Comparison of ENCODE assay signal across 9 mouse cellular contexts in the genomic region with DNA sequence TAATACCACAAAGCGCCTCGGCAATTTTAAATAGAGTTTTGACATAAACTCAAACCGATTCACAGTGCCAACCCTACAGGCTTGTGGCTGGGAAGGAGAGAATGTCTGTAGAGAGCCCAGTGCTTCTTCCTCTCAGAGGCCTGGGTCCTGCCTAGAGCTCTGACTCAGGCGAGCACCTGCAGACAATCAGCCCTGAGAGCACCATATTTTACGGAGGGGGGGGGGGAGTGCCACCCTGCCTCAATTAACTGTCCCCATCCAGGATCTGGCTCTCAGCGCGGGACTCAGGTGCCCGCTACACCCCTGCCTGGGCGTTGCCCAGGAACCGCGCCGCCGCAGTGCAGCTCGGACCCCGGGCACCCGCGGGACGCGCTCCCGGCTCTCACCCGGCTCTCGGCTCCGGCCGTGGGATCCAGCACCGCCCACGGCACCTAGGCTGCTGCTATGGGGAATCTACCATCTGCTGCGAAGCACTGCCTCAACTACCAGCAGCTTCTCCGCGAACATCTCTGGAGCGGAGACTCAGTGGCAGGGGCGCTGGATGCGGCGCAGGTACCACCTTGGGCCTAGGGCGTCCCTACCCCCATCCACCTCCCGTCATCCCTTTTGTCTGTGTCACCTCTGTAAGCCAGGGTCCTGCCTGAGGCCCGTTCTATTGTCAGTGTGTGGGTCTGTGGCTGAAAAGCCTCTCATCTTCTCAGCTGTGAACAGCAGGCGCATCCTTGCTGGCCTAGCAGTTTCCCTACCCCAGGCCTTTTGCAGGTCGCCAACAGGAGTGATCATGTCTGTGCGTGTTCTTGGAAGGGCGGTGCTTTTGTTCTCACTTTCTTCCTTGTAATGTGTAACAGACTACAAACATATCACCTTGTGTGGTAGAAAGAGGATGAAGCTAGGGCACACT. TPM values are rescaled to one million over a fixed set of nuclear protein-coding genes. Genes with fewer than 3 reads are reported as not detected.
A peak's percentile ranks its signal among the peaks of the same experiment; 100 is the strongest.
DNase-seq lines count a peak whose midpoint lies in the region; ATAC-seq and TF ChIP-seq lines count a peak whose summit lies in the region.
"Had no signal": no experiment of that assay in that cellular context is flagged by ENCODE, and none has a peak within 500 bp of the region (broad histone marks: within the 10 kb centered on the region; RNA-seq: fewer than 3 reads in every experiment).

Hmgcll1 (plus strand) TSS at position 225 of the 901 bp plus-strand sequence.

- H3K27me3 ChIP-seq in heart, embryonic 15.5 days: no peaks in the 10 kb centered on the region
- no peaks in the 10 kb centered on the region; the same call in 1 of the 2 replicates for H3K27me3 ChIP-seq in heart, adult 2 months (ENCODE audit: control insufficient read depth, insufficient read depth, low read length)
- 0 out of 2 replicates have a peak, but pooled peaks cover 7% of the 10 kb centered on the region for H3K27me3 ChIP-seq in embryonic facial prominence, embryonic 13.5 days
- no peaks in the 10 kb centered on the region; the same call in 1 of the 2 replicates for H3K27me3 ChIP-seq in intestine, postnatal 0 days (replicated peaks; ENCODE audit: control insufficient read depth, insufficient read depth, low read length)

- DNase-seq in heart, adult 2 months: no peak
- peak; percentile 30 for DNase-seq in adrenal gland, postnatal 14 days
- peak; percentile 45 for DNase-seq in liver
- DNase-seq in retina, postnatal 1 day: peak; percentile 65
- DNase-seq in thymus, postnatal 14 days: no peak

- H3K9me3 ChIP-seq in heart, embryonic 15.5 days (replicated peaks): no peaks in the 10 kb centered on the region
- H3K9me3 ChIP-seq in embryonic facial prominence, embryonic 13.5 days: no peaks in the 10 kb centered on the region
- no peaks in the 10 kb centered on the region for H3K9me3 ChIP-seq in intestine, postnatal 0 days (ENCODE audit: control insufficient read depth)

- TF ChIP-seq EP300 in heart, adult 2 months (IDR thresholded peaks at IDR 0.05; ENCODE audit: insufficient read depth, low read depth, low read length): no peak

- TF ChIP-seq POLR2A in heart, adult 2 months (IDR thresholded peaks at IDR 0.05; ENCODE audit: insufficient read depth, low read depth, low read length): no peak

- no peak within 1 kb of the TSS for H3K27ac ChIP-seq in heart, embryonic 15.5 days
- no peak within 1 kb of the TSS for H3K27ac ChIP-seq in heart, adult 2 months
- peak within 1 kb of the TSS; percentile 39; the same call in 1 of the 2 replicates for H3K27ac ChIP-seq in embryonic facial prominence, embryonic 13.5 days
- no peak within 1 kb of the TSS for H3K27ac ChIP-seq in intestine, postnatal 0 days (ENCODE audit: low read depth, low read length)

- H3K79me2 ChIP-seq in heart, adult 2 months (replicated peaks; ENCODE audit: control insufficient read depth, insufficient read depth, low read length): no peaks in the 10 kb centered on the region

- H3K9ac ChIP-seq in heart, embryonic 15.5 days: peak within 1 kb of the TSS; percentile 57
- H3K9ac ChIP-seq in heart, adult 2 months (ENCODE audit: low read depth, low read length): no peak within 1 kb of the TSS
- H3K9ac ChIP-seq in embryonic facial prominence, embryonic 13.5 days: peak within 1 kb of the TSS; percentile 83
- H3K9ac ChIP-seq in intestine, postnatal 0 days (ENCODE audit: low read depth, low read length): peak within 1 kb of the TSS; percentile 13; the same call in 1 of the 2 replicates

- TF ChIP-seq CTCF in heart, adult 2 months (IDR thresholded peaks at IDR 0.05): no peak
- no peak for TF ChIP-seq CTCF in intestine, postnatal 0 days (IDR thresholded peaks at IDR 0.05; ENCODE audit: low read depth)

- H3K36me3 ChIP-seq in heart, embryonic 15.5 days: no peaks in the 10 kb centered on the region
- H3K36me3 ChIP-seq in heart, adult 2 months (ENCODE audit: control insufficient read depth, insufficient read depth, low read length): no peaks in the 10 kb centered on the region
- no peaks in the 10 kb centered on the region for H3K36me3 ChIP-seq in embryonic facial prominence, embryonic 13.5 days
- H3K36me3 ChIP-seq in intestine, postnatal 0 days (ENCODE audit: control insufficient read depth, insufficient read depth): no peaks in the 10 kb centered on the region

- intact Hi-C loops in heart, adult 2 months (cut with DNase I): no loop called here

- ATAC-seq in heart, embryonic 15.5 days (replicated peaks; ENCODE audit: insufficient number of reproducible peaks, insufficient read depth, low FRiP score, low read depth): peak; percentile 69
- ATAC-seq in embryonic facial prominence, embryonic 13.5 days (ENCODE audit: insufficient number of reproducible peaks, insufficient read depth, low FRiP score, low TSS enrichment, low read depth): peak; percentile 75
- ATAC-seq in intestine, postnatal 0 days: peak; percentile 33; the same call in 1 of the 2 replicates

- peak within 1 kb of the TSS; percentile 59 for H3K4me3 ChIP-seq in heart, embryonic 15.5 days
- H3K4me3 ChIP-seq in heart, adult 2 months: no peak within 1 kb of the TSS
- H3K4me3 ChIP-seq in embryonic facial prominence, embryonic 13.5 days: peak within 1 kb of the TSS; percentile 59
- H3K4me3 ChIP-seq in intestine, postnatal 0 days (ENCODE audit: low read depth, low read length): peak within 1 kb of the TSS; percentile 40

- 7% methylated on average over 40 of the region's 40 CpGs for WGBS in heart, embryonic 15.5 days
- 30% methylated on average over 40 of the region's 40 CpGs for WGBS in heart, adult 2 months
- 3% methylated on average over 40 of the region's 40 CpGs for WGBS in embryonic facial prominence, embryonic 13.5 days
- WGBS in intestine, postnatal 0 days: 12% methylated on average over 40 of the region's 40 CpGs

- H3K4me2 ChIP-seq in heart, embryonic 15.5 days: peak within 1 kb of the TSS; percentile 92
- peak within 1 kb of the TSS; percentile 95 for H3K4me2 ChIP-seq in embryonic facial prominence, embryonic 13.5 days
- peak within 1 kb of the TSS; percentile 78 for H3K4me2 ChIP-seq in intestine, postnatal 0 days (replicated peaks; ENCODE audit: low read depth)

- 0 out of 2 replicates have a peak, but pooled peaks cover 6% of the 10 kb centered on the region for H3K4me1 ChIP-seq in heart, embryonic 15.5 days (replicated peaks)
- H3K4me1 ChIP-seq in heart, adult 2 months (ENCODE audit: control insufficient read depth, insufficient read depth, low read length): peaks cover 2% of the 10 kb centered on the region; the same call in 1 of the 2 replicates
- H3K4me1 ChIP-seq in embryonic facial prominence, embryonic 13.5 days: peaks cover 14% of the 10 kb centered on the region
- H3K4me1 ChIP-seq in intestine, postnatal 0 days (replicated peaks; ENCODE audit: control insufficient read depth, insufficient read depth, low read length): no peaks in the 10 kb centered on the region

RNA-seq across cellular contexts. Expression of gene Hmgcll1, which starts in this region (rescaled TPM):
- polyA plus RNA-seq in heart, embryonic 15.5 days (2015; fragmentation: Nextera tagmentation; extraction: Ambion mirVana): 1.0 and 1.7 TPM in 2 replicates
- total RNA-seq in heart, adult 2 months (2021): under 1 TPM in 1 of 2 experiments, not detected in 1; 0.18 TPM
- 0.12 and 0.29 TPM in 2 replicates for polyA plus RNA-seq in heart, adult 2 months (2012; rRNA removed)
- total RNA-seq in adrenal gland, postnatal 14 days (2021): 2.6 and 3.2 TPM in 2 replicates
- 3.9 and 5.1 TPM in 2 replicates for polyA plus RNA-seq in embryonic facial prominence, embryonic 13.5 days (2015; fragmentation: Nextera tagmentation; extraction: Ambion mirVana)
- polyA plus RNA-seq in intestine, postnatal 0 days (2015; fragmentation: Nextera tagmentation; extraction: Ambion mirVana): 0.87 and 0.92 TPM in 2 replicates
- total RNA-seq: MEL had no signal

Comparison
In these comparisons a context has a peak if more than half of its experiments do, and no peak if none do; other contexts are left out.
1. Peak in ATAC-seq, H3K4me3 ChIP-seq, H3K9ac ChIP-seq and H3K4me2 ChIP-seq in intestine, postnatal 0 days; RNA of the gene not detected or under 1 TPM.
2. DNase-seq: peak in adrenal gland, postnatal 14 days (single experiment), liver (single experiment) and retina, postnatal 1 day (single experiment); none in heart, adult 2 months (0 of 2) and thymus, postnatal 14 days (single experiment).
3. Peak in every context shown above with its lines, with median percentiles within 50 percentile points of each other: ATAC-seq and H3K4me2 ChIP-seq.